9 mouse cellular contexts compared by ENCODE assay signal in the genomic region with DNA sequence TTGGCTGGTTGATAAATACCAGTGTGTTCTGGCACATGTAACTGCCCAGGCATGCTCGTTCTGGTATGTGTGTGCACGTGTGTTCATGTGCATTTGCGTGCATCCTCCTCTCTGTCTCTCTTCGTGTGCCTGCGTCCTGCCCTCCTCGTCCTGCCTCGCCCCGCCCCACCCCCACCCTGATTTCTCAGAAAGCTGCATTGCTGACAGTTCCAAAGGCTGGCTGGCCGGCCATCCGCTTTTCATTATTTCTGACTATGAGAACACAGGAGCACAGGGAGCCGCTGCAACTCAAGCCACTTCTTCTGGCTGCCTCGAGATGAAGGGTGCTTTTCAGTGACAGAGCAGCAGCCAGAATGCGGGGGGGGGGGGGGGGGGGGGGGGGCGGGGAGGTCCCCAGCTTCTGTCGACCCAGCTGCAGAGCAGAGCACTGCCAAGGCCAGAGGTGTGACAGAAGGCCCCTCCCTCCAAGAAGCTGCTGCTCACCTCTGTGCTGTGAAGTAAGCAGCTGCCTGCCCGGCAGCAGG. TPM values are rescaled to one million over a fixed set of nuclear protein-coding genes. Genes with fewer than 3 reads are reported as not detected.
A peak's percentile ranks its signal among the peaks of the same experiment; 100 is the strongest.
DNase-seq lines count a peak whose midpoint lies in the region; ATAC-seq lines count a peak whose summit lies in the region.
"Had no signal": no experiment of that assay in that cellular context is flagged by ENCODE, and none has a peak within 500 bp of the region (broad histone marks: within the 10 kb centered on the region; RNA-seq: fewer than 3 reads in every experiment).

No protein-coding gene starts in this region.

- H3K4me2 ChIP-seq in midbrain, embryonic 11.5 days = no peak overlapping the region
- peak overlapping the region; percentile 35 for H3K4me2 ChIP-seq in limb, embryonic 12.5 days
- H3K4me2 ChIP-seq: neural tube, embryonic 12.5 days had no signal

- H3K4me3 ChIP-seq in midbrain, embryonic 10.5 days = no peak overlapping the region
- H3K4me3 ChIP-seq in midbrain, embryonic 11.5 days (ENCODE audit: low read depth, low read length) = no peak overlapping the region
- H3K4me3 ChIP-seq in limb, embryonic 12.5 days (replicated peaks) = no peak overlapping the region
- H3K4me3 ChIP-seq: neural tube, embryonic 12.5 days had no signal

- 34% methylated on average over 15 of the region's 16 CpGs for WGBS in midbrain, embryonic 10.5 days
- WGBS in midbrain, embryonic 11.5 days = 31% methylated on average over 13 of the region's 16 CpGs
- 5% methylated on average over 16 of the region's 16 CpGs for WGBS in limb, embryonic 12.5 days

- no peak for ATAC-seq in midbrain, embryonic 11.5 days (ENCODE audit: low FRiP score)
- peak; percentile 70; the same call in 1 of the 2 replicates for ATAC-seq in limb, embryonic 12.5 days (ENCODE audit: insufficient number of reproducible peaks, insufficient read depth, low FRiP score, low TSS enrichment, low read depth)
- ATAC-seq in cerebellum, adult (ENCODE audit: insufficient number of reproducible peaks, low FRiP score, low TSS enrichment) = no peak

- peaks cover 6% of the 10 kb centered on the region for H3K4me1 ChIP-seq in midbrain, embryonic 10.5 days
- H3K4me1 ChIP-seq in midbrain, embryonic 11.5 days (ENCODE audit: control insufficient read depth, insufficient read depth, low read length) = no peaks in the 10 kb centered on the region
- peaks cover 12% of the 10 kb centered on the region; the same call in 1 of the 2 replicates for H3K4me1 ChIP-seq in limb, embryonic 12.5 days (replicated peaks)
- H3K4me1 ChIP-seq: neural tube, embryonic 12.5 days had no signal

- H3K9me3 ChIP-seq in midbrain, embryonic 10.5 days (replicated peaks) = no peaks in the 10 kb centered on the region
- no peaks in the 10 kb centered on the region for H3K9me3 ChIP-seq in midbrain, embryonic 11.5 days (ENCODE audit: control insufficient read depth, low read length)
- no peaks in the 10 kb centered on the region for H3K9me3 ChIP-seq in limb, embryonic 12.5 days
- H3K9me3 ChIP-seq: neural tube, embryonic 12.5 days had no signal

- no peak overlapping the region for H3K27ac ChIP-seq in midbrain, embryonic 10.5 days (replicated peaks)
- H3K27ac ChIP-seq in midbrain, embryonic 11.5 days (ENCODE audit: low read depth, low read length) = no peak overlapping the region
- H3K27ac ChIP-seq in limb, embryonic 12.5 days = peak overlapping the region; percentile 86
- H3K27ac ChIP-seq: neural tube, embryonic 12.5 days had no signal

- no peaks in the 10 kb centered on the region for H3K27me3 ChIP-seq in midbrain, embryonic 10.5 days (ENCODE audit: low read depth, poor library complexity, severe bottlenecking)
- H3K27me3 ChIP-seq in midbrain, embryonic 11.5 days (ENCODE audit: control insufficient read depth, insufficient read depth, low read length) = no peaks in the 10 kb centered on the region
- no peaks in the 10 kb centered on the region for H3K27me3 ChIP-seq in limb, embryonic 12.5 days
- H3K27me3 ChIP-seq: neural tube, embryonic 12.5 days had no signal

- H3K36me3 ChIP-seq in midbrain, embryonic 10.5 days = peaks cover 88% of the 10 kb centered on the region
- peaks cover 12% of the 10 kb centered on the region for H3K36me3 ChIP-seq in midbrain, embryonic 11.5 days (ENCODE audit: control insufficient read depth, insufficient read depth, low read length)
- H3K36me3 ChIP-seq in limb, embryonic 12.5 days = peaks cover 65% of the 10 kb centered on the region

- H3K9ac ChIP-seq in midbrain, embryonic 11.5 days (ENCODE audit: low read length) = no peak overlapping the region
- no peak overlapping the region for H3K9ac ChIP-seq in limb, embryonic 12.5 days (replicated peaks)
- H3K9ac ChIP-seq: neural tube, embryonic 12.5 days had no signal

- peak; percentile 41 for DNase-seq in midbrain, embryonic 10.5 days (ENCODE audit: low spot score)
- no peak for DNase-seq in midbrain, embryonic 11.5 days (ENCODE audit: low spot score, missing footprints)
- peak; percentile 74 for DNase-seq in embryo, embryonic 11 days
- DNase-seq in thymus, postnatal 36 days = peak; percentile 56 to 80
- no peak for DNase-seq in adrenal gland, postnatal 10 days
- DNase-seq: adrenal gland, adult 8-10 months had no signal

RNA-seq across cellular contexts. Expression of a gene that starts 18.2 kb away (rescaled TPM):
- 202 and 228 TPM in 2 replicates for polyA plus RNA-seq in midbrain, embryonic 10.5 days (2016; fragmentation: Nextera tagmentation; extraction: Ambion mirVana)
- 158 and 162 TPM in 2 replicates for polyA plus RNA-seq in midbrain, embryonic 11.5 days (2014; fragmentation: Nextera tagmentation; extraction: Ambion mirVana)
- 183 and 186 TPM in 2 replicates for polyA plus RNA-seq in limb, embryonic 12.5 days (2016; fragmentation: Nextera tagmentation; extraction: Ambion mirVana)
- 10 to 100 TPM; 47.6 to 68.2 TPM for total RNA-seq in adrenal gland, postnatal 10 days (2021)

RNA-seq across cellular contexts. Expression of a gene that starts 47.5 kb away (rescaled TPM):
- 38.0 and 38.8 TPM in 2 replicates for polyA plus RNA-seq in midbrain, embryonic 10.5 days (2016; fragmentation: Nextera tagmentation; extraction: Ambion mirVana)
- 22.3 and 26.8 TPM in 2 replicates for polyA plus RNA-seq in midbrain, embryonic 11.5 days (2014; fragmentation: Nextera tagmentation; extraction: Ambion mirVana)
- 27.1 and 28.1 TPM in 2 replicates for polyA plus RNA-seq in limb, embryonic 12.5 days (2016; fragmentation: Nextera tagmentation; extraction: Ambion mirVana)
- total RNA-seq in adrenal gland, postnatal 10 days (2021) = 10 to 100 TPM; 15.2 to 20.7 TPM

Comparison
In these comparisons a context has a peak if more than half of its experiments do, and no peak if none do; other contexts are left out.
1. DNase-seq: peak in midbrain, embryonic 10.5 days (single experiment), embryo, embryonic 11 days (single experiment) and thymus, postnatal 36 days (2 of 2); none in midbrain, embryonic 11.5 days (single experiment) and adrenal gland, postnatal 10 days (single experiment).